Mouse (Mus musculus) frontal cortex, postnatal 36 days (tissue): ENCODE measurements around the gene Il1r1.

Source experiments
- DNase-seq, 2 experiments: peaks; one replicate each; pipeline ENCODE4 v3.0.0; 2022; ENCODE audit warnings: low spot score in 2 of 2

Gene Il1r1

DNA sequence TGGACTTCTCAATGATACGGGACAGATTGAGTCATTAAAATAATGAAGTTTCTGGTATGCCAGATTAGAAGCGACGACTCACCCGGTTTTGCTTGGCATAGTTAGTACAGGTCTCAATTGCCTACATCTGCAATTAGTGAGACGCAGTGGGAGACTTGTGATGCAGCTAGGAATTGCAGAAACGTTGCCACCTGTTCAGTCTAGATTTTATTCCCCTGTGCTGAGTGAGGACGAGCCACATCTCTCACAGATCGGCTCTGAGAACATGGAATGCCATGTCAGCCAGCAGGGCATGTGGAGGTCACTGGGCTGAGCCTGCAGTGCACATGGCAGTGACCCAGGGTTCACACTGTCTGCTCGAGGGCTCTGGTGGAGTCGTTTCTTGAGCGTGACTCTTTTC is 137.9 kb downstream of the Il1r1 start:
- DNase-seq: no peak
